Mouse (Mus musculus) heart, adult 18-20 months (tissue): ENCODE results near the gene Gm44790. TPM values are rescaled to one million over a fixed set of nuclear protein-coding genes. Genes with fewer than 3 reads are reported as not detected.
A peak's percentile ranks its signal among the peaks of the same experiment; 100 is the strongest.

Source experiments
- DNase-seq, 2 experiments: peaks; one replicate each; pipeline ENCODE4 v3.0.0; 2021 to 2022; ENCODE audit warnings: mixed read lengths in 1 of 2
- total RNA-seq, 2 experiments: library from RNA; stranded (reverse); gene quantifications; 2 replicates each; pipeline ENCODE4 v1.2.3; 2021

The Gm44790 gene
- total RNA-seq, 2 experiments from 2014 or later, result not detected

DNA sequence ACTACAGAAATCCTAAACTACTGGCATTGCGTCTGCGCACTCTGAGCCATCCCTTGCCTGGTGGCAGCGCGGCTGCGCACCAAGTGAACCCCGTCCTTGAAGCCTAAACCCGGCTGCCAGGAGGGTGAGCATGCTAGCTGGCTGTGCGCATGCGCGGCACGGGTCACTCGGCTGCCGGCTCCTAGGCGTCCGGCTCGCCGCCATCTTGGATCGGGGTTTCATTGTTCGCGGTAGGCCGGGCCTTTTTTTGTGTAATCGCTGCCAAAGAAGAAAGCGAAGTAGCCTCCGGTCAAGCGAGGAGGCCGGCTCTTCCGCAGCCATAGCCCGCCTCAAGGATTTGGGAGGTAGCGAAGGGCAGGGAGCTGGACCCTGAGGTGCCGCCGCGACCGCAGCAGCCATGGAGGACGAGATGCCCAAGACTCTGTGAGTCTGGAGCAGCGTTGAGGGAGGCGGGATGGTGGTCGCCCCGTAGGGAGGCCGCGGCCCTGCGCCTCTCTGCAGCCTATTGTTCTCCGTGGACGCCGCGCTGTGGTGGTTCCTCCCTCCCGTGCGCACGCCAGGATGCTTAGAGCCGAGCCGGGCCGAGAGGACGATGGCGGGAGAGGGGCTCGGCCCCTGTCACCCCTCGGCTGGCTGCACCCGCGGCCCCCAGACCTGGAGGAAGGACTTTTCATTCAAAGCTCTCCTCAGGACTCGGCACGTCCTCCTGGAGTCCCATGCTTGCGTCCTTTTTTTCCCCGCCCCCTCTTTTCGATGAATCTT lies 22.2 kb upstream of the Gm44790 start, which contains the start of gene Tia1:
TSS of gene Tia1 (plus strand) at position 120 of the 762 bp plus-strand sequence.
- DNase-seq, result peak; percentile 95 to 99

DNA sequence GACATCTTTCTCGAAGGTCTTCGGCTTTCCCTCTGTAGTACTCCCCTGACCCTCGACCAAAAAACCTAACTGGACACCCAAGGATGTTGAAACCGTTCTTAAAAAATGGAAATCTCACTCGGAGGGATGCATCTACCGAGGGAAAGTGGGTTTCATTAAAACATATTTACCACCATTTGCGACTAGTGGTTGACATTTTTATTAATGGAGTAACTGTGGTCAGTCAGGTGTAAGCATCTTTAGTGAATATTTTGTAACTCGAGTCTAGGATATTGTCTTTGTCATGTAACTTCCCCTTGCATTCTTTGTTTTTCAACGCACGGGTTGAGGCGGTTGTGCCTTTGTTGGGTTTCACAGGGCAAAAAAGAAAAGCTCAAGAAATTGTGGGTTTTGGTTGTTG lies 21.5 kb upstream of the Gm44790 start:
- no peak for DNase-seq

DNA sequence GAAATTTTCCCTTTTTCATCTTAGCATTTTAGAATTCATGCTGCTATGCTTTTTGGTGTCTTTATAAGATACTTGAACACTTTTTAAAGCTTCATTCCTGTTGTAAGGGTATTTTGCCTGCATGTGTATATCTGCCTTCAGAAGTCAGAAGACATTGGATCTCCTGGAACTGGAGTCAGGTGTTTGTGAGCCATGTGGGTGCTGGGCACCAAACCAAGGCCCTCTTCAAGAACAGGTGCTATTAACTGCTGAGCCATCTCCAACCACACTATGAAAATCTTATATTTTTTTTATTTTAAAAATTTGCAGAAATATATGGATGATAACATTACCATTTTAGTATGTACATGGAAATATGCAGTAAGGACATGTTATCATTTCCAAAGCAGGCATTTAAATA lies 20.2 kb upstream of the Gm44790 start:
- DNase-seq, result no peak

DNA sequence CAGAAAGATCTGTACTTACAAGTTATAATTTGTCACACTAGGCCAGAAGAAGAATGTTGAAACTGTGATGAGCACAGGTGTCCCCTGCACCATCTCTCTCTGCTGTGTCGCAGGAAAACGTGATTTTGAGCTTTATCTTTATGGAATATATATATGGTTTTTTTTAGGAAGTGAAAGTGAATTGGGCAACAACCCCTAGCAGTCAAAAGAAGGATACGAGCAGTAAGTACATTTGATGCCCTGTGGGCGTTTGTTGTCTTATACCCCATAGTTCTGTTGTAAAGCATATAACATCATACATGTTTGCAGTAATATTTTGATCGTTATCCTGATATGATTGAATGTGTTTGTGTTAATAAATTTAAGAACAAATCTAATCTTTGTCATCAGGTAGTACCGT lies 7.7 kb upstream of the Gm44790 start:
- no peak for DNase-seq

DNA sequence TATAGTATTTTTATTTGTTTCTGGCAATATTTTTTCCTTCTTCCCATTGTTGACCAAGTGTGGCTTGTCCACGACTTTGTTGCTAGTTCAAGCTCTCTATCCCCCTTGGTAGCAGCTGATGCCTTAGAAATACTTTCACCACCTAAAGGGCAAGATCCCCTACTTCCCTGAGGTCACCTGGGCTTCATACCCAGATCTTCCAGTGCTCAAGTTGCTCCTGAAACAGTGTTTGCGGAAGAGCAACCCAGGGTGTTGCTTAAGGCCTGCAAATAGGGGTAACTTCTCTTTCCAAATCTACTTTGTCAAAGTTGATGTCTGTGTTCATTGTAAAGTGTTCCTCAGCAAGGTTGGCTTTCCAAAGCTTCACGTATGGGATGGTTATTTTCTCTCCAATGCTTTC lies 7.2 kb upstream of the Gm44790 start:
- no peak for DNase-seq

DNA sequence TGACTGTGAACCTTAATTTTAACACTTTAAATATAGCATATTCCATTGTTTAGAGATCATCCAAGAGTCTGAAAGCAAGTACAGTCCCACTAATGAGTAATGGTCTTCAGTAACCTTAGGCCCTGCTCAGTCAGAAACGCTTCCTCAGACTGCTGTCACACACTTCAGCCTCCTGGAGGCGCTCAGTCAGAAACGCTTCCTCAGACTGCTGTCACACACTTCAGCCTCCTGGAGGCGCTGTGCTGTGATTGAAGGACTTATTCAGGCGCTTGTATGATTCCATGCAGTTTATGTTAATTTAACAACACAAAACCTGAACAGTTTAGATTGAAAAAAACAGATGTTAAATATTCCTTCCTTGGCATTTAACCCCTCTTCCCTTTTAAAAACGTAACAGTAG lies 6.0 kb upstream of the Gm44790 start:
- no peak for DNase-seq

DNA sequence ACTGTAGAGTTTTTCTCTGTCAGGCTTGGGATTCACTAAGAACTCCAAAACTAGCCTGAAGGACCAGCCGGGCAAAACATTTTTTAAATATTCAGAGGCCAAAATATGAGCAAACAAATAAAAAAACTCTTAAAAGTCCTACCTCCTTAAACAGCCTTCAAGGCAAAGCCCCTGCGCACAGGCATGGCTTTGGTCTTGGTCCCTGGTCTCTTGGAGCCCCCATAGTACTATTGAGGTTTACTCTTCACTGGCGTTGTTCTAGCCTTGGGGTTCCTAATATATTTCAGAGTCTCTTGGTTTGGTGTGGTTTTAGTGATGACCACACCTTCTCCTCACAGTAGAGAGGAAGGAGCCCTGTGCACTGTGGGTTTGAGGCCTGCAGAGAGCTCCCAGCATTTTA lies 5.1 kb downstream of the Gm44790 start:
- DNase-seq, result no peak

DNA sequence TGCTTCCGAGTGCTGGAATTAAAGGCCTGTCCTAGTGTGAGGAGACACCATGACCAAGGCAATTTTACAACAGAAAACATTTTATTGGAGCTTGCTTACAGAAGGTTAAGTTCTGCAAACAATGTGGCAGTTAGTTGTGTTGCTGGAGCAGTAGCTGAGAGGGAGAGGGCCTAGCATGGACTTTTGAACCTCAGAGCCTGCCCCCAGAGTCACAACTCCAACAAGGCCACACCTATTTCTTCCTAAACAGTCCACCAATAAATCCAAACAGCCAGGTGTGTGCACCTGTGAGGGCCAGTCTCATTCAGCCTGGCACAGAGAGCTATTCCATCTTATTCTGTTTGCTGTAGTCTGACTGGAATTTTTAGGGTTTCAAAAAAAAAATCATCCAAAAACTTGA lies 7.2 kb downstream of the Gm44790 start:
- DNase-seq, result no peak

DNA sequence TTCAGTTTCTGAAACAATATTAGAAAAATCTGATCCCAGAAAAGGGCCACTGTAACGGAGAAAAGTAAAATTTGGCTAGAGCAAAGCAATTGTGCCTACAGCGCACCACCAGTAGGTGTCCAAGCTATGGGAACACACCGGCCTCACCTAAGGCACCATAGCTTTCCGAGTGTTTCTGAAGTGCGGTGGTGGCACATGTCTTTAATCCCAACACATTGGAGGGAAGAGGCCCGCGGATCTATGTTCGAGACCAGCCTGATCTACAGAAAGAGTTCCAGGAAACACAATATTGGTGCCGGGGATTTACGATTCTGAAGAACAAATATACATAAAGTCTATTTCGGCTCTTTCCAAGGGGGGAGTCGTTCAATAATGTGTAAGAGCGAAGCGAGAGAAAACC lies 11.3 kb downstream of the Gm44790 start:
- peak in 1 of 2 experiments; percentile 52 for DNase-seq

DNA sequence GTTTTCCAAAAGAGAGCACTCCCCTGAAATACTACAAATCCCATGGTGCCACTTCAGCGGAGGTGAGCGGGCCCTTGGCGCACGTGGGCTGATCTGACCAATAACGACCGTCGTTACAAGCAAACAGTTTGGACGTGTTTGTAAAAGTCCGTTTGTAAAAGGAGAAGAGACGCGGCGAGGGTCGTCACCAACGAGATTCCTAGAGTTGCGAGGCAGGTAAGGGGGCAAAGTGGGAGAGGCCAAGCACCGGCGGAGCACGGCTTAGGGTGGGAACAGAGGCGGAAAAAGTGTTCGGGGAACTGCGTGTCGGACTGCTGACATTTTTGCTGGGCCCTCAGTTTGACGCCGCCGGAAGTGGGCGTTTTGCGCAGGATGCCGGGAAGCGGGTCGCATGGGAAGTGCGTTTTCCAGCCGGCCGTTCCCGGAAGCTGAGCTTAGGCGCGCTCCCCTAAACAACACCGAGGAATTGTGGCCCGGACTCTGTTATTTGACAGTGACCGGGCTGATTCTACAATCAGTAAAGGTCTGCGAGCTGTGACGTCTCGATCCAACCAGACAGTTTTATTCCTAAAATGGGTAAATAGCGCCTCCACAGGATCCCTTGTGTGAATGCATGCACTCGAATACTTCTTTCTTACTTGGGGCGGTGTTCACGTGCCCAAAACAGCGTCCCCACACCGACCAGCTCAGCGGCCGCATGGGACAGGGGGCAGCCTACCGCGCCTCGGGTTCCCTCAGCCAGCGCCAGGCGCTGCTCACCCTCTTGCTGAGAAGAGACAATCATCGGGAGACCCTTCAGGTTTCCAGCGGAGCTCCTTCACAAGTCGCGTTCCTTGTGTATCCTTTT lies 12.0 kb downstream of the Gm44790 start, which contains the start of gene C87436:
TSS of gene C87436 (plus strand) at position 103 of the 847 bp plus-strand sequence.
- peak; percentile 96 to 98 for DNase-seq

DNA sequence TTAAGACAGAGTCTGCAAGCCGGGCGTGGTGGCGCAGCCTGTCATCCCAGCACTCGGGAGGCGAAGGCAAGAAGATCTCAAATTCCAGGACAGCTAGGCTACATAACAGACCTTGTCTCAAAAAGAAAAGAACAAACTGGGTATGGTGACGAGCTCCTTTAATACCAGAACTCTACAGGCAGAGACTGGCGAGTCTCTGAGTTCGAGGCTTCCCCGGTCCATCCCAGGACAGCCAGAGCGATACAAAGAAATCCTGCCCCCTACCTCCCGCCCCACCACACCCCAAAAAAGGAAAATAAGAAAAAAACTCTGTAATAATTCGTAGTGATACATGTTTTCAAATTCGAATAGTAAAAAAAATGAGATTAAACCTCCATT lies 12.7 kb downstream of the Gm44790 start:
- no peak for DNase-seq

DNA sequence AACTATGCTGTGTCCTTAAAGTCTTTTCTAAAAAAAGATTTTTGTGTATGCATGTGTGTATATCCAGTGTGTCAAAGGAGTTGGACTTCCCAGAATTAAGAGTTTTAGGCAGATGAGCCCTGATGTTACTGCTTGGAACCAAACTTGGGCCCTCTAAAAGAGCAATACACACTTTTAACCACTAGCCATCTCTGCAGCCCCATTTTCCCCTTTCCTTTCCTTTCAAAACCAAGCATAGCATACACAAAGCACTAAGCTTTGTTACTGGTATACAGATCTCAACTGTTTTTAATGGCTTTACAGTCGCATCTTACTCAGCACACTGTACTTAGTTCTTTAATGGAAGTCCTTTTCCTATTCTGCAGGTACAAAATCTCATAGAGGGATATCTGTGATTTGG lies 13.1 kb downstream of the Gm44790 start:
- DNase-seq, result no peak

DNA sequence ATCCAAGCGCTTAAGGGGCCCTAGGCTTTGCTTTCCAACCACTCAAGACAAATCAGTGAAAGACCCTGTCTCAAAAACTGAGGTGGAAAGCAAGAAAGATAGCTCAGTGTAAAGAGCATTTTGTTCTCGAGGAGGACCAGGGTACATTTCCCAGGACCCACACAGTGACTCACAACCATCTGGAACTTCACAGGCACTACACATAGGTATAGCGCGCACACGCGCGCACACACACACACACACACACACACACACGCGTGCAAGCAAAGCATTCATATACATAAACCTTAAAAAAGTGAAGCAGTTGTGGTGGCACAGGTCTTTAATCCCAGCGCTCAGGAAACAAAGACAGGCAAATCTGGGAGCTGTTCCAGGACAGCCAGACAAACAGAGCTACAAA lies 15.1 kb downstream of the Gm44790 start:
- no peak for DNase-seq

DNA sequence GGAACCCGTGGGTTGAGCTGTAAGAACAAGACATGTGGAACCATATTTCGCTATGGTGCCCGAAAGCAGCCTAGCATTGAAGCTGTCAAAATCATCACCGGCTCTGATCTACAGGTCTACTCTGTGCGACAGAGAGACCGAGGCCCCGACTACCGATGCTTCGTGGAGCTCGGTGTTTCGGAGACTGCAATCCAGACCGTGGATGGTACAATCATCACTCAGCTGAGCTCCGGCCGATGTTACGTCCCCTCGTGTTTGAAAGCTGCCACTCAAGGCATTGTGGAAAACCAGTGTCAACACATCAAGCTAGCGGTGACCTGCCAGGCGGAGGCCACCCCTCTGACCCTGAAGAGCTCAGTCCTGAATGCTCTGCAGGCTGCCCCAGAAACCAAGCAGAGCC lies 19.1 kb downstream of the Gm44790 start:
- DNase-seq, result no peak

DNA sequence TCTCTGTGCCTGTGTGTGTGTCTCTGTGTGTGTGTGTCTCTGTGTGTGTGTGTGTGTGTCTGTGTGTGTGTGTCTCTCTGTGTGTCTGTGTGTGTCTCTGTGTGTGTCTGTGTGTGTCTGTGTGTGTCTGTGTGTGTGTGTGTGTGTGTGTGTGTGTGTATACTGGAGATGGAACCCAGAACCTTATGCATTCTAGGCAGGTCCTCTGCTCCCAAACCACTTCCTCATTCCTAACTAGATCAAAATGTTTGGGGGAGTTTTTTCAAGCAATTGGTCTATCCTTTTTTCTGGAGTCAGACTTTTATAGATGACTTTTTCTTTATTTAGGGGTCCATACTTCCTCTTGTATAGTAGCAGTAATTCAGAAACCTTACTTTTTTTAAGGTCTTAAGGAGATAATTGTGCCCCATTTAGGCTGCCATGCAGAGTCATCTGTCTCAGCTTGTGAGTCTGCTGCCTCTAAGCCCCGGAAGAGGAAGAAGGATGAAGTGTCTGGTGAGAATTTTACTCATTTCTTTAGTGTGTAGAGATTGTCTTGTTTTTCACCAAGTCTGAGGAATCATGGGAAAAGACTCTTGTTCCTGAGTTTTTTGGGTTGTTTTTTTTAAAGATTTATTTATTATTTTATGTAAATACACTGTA lies 20.6 kb downstream of the Gm44790 start:
- DNase-seq, result no peak

DNA sequence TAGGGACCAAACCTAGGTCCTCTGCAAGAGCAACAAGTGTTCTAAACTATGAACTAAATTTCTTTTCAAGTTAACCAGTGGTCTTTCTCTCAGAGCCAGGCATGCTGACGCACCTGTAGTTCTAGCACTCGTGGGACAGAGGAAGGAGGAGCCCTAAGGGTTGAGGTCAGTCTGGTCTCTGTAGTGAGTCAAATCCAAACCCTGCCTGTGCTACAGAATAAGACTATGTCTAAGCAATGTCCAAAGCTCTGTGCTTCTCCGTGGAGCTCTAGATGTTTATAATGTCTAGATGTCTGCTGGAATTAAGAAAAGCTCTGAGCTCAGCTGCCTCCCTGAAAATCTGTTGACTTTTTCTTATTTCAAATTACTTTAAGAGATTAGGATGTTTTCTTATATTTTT lies 30.3 kb downstream of the Gm44790 start:
- DNase-seq, result no peak

DNA sequence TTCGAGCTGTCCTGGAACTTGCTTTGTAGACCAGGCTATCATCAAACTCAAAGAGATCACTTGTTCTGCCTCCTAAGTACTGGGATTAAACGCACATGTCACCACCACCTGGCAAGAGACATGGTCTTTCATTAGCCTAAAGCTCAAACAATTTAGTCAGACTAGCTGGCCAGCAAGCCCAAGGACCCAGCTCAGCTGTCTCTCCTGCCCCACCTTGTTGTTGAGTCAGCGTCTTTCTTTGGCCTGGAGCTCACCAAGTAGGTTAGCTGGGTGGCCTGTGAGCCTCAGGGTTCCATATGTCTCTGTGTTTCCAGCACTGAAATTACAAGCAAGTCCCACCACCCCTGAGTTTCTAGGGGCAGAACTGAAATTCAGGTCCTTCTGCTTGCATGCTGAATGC lies 36.6 kb downstream of the Gm44790 start:
- no peak for DNase-seq

DNA sequence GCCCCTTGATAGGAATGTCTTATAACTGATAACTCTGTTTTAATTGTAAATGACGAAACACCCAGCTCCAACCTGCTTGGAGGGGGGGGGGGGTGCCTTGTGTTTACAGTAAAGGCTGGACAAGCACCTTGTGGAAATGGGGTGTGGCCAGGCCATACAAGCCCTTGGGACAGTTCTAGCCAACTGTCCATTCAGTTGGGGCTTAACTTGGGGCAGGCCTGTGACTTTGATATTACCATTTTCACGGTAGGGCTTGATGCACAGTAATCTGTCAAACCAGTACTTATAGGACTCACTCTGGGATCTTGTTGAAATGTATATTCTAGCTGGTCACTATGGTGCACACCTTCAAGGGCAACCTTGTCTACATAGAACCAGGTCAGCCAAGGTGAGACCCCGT lies 44.9 kb downstream of the Gm44790 start:
- no peak for DNase-seq

DNA sequence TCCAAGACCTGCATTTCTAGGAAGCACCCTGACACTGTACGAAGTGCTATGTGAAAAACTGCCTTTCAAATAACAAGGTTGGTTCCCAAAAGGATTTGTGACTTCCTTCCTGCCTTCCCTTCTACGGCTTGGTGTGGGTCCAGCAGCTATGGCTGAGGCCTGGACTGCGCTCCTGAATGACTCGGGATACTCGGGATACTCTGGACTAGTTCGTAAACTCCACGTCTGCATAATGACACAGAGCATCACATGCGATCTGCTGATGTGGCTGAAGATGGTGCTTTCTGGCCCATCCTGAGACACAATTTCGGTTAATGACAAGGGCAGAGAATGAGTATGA lies 45.3 kb downstream of the Gm44790 start:
- no peak for DNase-seq

DNA sequence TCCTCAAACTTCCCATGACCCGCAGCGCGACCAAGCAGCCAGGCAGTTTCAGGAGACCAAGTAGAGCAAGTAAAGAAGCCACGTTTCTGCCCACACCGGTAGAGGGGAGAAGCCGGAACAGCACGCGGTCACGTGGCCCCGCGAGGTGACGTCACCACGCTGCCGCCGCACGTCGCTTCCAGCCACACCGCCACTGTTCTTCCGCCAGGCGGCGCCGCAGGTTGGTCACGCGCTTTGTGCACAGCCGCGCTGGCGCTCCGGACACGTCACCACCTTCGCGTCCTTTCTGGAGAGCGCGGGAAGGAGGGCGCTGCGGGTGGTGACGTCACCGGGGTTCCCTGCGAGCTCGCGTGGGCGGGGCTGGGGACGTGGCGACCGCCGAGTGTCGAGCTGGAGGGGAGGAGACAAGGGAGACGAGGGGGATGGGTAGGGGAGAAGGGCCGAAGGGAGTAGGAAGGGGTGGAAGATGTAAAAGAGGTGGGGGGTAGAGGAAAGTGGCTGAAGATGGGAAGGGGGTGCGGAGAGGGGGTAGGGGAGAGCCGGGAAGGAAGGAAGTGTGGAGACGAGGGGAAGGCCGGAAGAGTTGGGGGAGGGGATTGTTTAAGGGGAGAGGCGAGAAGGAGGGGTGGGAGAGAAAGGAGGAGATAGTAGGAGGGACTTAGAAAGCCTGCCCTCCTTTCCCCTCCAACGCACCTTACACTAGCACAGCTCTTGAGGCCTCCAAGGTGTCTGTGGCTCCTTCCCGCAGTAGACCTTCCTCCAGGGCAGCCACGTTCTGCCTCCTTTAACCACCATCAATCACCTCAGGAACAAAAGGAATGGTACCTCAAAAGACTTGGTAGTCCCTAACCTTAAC lies 45.9 kb downstream of the Gm44790 start:
- DNase-seq, result peak; percentile 99 to 100

DNA sequence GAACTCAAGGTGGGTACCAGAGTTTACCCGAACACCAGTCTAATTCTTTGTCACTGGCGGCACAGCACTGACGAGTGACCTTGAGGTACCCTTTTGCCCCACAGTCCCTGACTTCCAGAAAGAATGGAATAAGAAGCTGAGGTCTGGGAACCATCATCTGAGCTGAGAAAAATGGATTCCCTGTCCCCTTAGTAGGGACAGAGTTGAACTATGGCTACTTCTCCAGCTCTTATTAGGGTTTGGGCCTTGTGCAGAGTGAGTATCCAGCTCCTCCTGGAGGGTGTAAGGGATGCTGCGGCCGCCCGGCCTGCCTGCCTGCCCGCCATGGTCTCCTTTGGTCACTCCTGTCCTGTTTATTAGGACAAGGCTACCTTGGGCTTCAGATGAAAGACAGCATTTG lies 46.6 kb downstream of the Gm44790 start:
- DNase-seq, result no peak

DNA sequence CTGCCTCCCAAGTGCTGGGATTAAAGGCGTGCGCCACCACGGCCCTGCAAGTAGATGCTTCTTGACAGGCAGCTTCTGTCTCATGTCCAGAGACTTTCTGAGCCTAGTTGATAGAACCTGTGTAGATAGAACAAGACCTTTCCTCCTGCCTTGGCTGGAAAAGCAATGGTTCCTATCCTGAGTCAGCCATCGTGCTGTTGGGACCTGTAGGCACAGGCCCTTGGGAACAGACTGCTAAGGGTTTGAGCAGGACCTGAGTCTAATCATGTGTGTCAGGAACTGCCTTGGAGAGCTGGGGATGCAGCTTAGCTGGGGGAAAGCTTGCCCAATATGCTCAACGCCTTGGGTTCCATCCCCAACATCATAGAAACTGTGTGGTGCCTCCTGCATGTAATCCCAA lies 47.6 kb downstream of the Gm44790 start:
- DNase-seq, result no peak
